Mouse (Mus musculus): Measurements from ENCODE around the gene Naa35.

- no peak for TF ChIP-seq CTCF (IDR thresholded peaks at IDR 0.05; ENCODE audit: extremely low read depth, insufficient read depth, low read length)
- TF ChIP-seq POLR2A (IDR thresholded peaks at IDR 0.05; ENCODE audit: extremely low read depth, insufficient read depth, low read length) = no peak
These were observed 35.7 kb upstream of the Naa35 start for GRCm38 (mm10) chr13:59549318-59549798.
